Mouse (Mus musculus): ENCODE data around the gene Elf5. TPM values are rescaled to one million over a fixed set of nuclear protein-coding genes. Genes with fewer than 3 reads are reported as not detected.

Gene Elf5
- polyA plus RNA-seq, 1 experiment from 2014 or later: 1.5 TPM

Other genes starting within 250 kb of the Elf5 start
- gene Ehf, start 108.4 kb upstream of the Elf5 start, polyA plus RNA-seq (2015; fragmentation: Nextera tagmentation; extraction: Ambion mirVana): 22.2 and 27.5 TPM in 2 replicates
- gene Cat, start 73.5 kb downstream of the Elf5 start, polyA plus RNA-seq (2015; fragmentation: Nextera tagmentation; extraction: Ambion mirVana): 89.3 and 99.4 TPM in 2 replicates
- gene Abtb2, start 154.6 kb downstream of the Elf5 start, polyA plus RNA-seq (2015; fragmentation: Nextera tagmentation; extraction: Ambion mirVana): 7.7 and 8.4 TPM in 2 replicates

Data from kidney, embryonic 15.5 days (tissue).